Comparison of ENCODE assay signal across 9 mouse cellular contexts in genomic region chr4:119140126-119140525, GRCm38 (mm10). TPM values are rescaled to one million over a fixed set of nuclear protein-coding genes. Genes with fewer than 3 reads are reported as not detected.
DNase-seq lines count a peak whose midpoint lies in the region; ATAC-seq and TF ChIP-seq lines count a peak whose summit lies in the region.
"Had no signal": no experiment of that assay in that cellular context is flagged by ENCODE, and none has a peak within 500 bp of the region (broad histone marks: within the 10 kb centered on the region; RNA-seq: fewer than 3 reads in every experiment).

No protein-coding gene starts in this region.

- no peak for ATAC-seq in limb, embryonic 11.5 days (ENCODE audit: insufficient number of reproducible peaks, low FRiP score, low TSS enrichment, low read depth)
- ATAC-seq in intestine, embryonic 16.5 days, result no peak

- peaks cover 17% of the 10 kb centered on the region; the same call in 1 of the 2 replicates for H3K36me3 ChIP-seq in limb, embryonic 11.5 days (ENCODE audit: control insufficient read depth, insufficient read depth, low read length)
- peaks cover 4% of the 10 kb centered on the region; the same call in 1 of the 2 replicates for H3K36me3 ChIP-seq in splenic B cell, adult 2 months (ENCODE audit: control insufficient read depth, insufficient read depth, low read length, poor library complexity, severe bottlenecking)
- peaks cover 18% of the 10 kb centered on the region for H3K36me3 ChIP-seq in intestine, embryonic 16.5 days (ENCODE audit: control insufficient read depth, insufficient read depth, low read length)

- peak; percentile 82 for TF ChIP-seq CTCF in layer of hippocampus, adult 2 months (conservative IDR thresholded peaks at IDR 0.05)

- H3K4me2 ChIP-seq in limb, embryonic 11.5 days (ENCODE audit: low read depth, severe bottlenecking), result no peak overlapping the region
- H3K4me2 ChIP-seq in intestine, embryonic 16.5 days (ENCODE audit: low read depth, low read length), result no peak overlapping the region
- H3K4me2 ChIP-seq: heart, embryonic 15.5 days had no signal

- no peak overlapping the region for H3K9ac ChIP-seq in limb, embryonic 11.5 days (ENCODE audit: low read length)
- no peak overlapping the region for H3K9ac ChIP-seq in intestine, embryonic 16.5 days (ENCODE audit: low read depth, low read length)
- H3K9ac ChIP-seq: heart, embryonic 15.5 days had no signal

- 0 out of 2 replicates have a peak, but pooled peaks cover 3% of the 10 kb centered on the region for H3K4me1 ChIP-seq in limb, embryonic 11.5 days (ENCODE audit: control insufficient read depth, insufficient read depth, low read length)
- H3K4me1 ChIP-seq in intestine, embryonic 16.5 days (ENCODE audit: control insufficient read depth, insufficient read depth, low read length), result peaks cover 9% of the 10 kb centered on the region; the same call in 1 of the 2 replicates

- H3K4me3 ChIP-seq in layer of hippocampus, adult 2 months, result no peak overlapping the region
- no peak overlapping the region for H3K4me3 ChIP-seq in limb, embryonic 11.5 days (ENCODE audit: low read depth, low read length)
- no peak overlapping the region for H3K4me3 ChIP-seq in intestine, embryonic 16.5 days (ENCODE audit: low read length)
- H3K4me3 ChIP-seq: heart, embryonic 15.5 days had no signal

- DNase-seq in adrenal gland, adult (ENCODE audit: inconsistent age in 2 of 2, low spot score in 1 of 2), result peak; percentile 34 to 73
- no peak for DNase-seq in adrenal gland, adult 8-10 months
- peak in 1 of 2 experiments; percentile 32 for DNase-seq in layer of hippocampus, adult 2 months (ENCODE audit: low spot score in 2 of 2)
- DNase-seq in layer of hippocampus, postnatal 36 days, result no peak
- DNase-seq in c-Kit-positive CD71-positive TER-119-positive erythroid progenitor cells, embryonic 14.5 days (ENCODE audit: low spot score), result peak; percentile 74
- peak; percentile 58 for DNase-seq in limb, embryonic 11.5 days (ENCODE audit: low spot score)
- DNase-seq in splenic B cell, adult 2 months (ENCODE audit: low read depth, low spot score), result peak; percentile 75

- no peak overlapping the region for H3K27ac ChIP-seq in layer of hippocampus, adult 2 months
- H3K27ac ChIP-seq in limb, embryonic 11.5 days (replicated peaks; ENCODE audit: low read depth, low read length), result no peak overlapping the region
- H3K27ac ChIP-seq in intestine, embryonic 16.5 days (ENCODE audit: low read length), result no peak overlapping the region

- no peaks in the 10 kb centered on the region for H3K27me3 ChIP-seq in limb, embryonic 11.5 days (ENCODE audit: control insufficient read depth, insufficient read depth, low read length)
- no peaks in the 10 kb centered on the region for H3K27me3 ChIP-seq in splenic B cell, adult 2 months (ENCODE audit: control insufficient read depth, insufficient read depth, low read length, poor library complexity, severe bottlenecking)
- no peaks in the 10 kb centered on the region for H3K27me3 ChIP-seq in intestine, embryonic 16.5 days (replicated peaks; ENCODE audit: control insufficient read depth, insufficient read depth, low read length)
- H3K27me3 ChIP-seq: heart, embryonic 15.5 days had no signal

- WGBS in limb, embryonic 11.5 days, result 50% methylated on average over 3 of the region's 3 CpGs
- 55% methylated on average over 3 of the region's 3 CpGs for WGBS in intestine, embryonic 16.5 days

- no peaks in the 10 kb centered on the region; the same call in 1 of the 2 replicates for H3K9me3 ChIP-seq in limb, embryonic 11.5 days (ENCODE audit: control insufficient read depth, low read length)
- no peaks in the 10 kb centered on the region for H3K9me3 ChIP-seq in intestine, embryonic 16.5 days (ENCODE audit: control insufficient read depth, low read length)
- H3K9me3 ChIP-seq: heart, embryonic 15.5 days had no signal

RNA-seq across cellular contexts. Expression of gene Slc2a1, which starts 31.6 kb away (rescaled TPM):
- total RNA-seq in adrenal gland, adult 8-10 months (2022), result 10 to 100 TPM; 22.2 to 27.9 (median 26.0) TPM
- 10 to 100 TPM; 94.5 to 96.4 TPM for total RNA-seq in layer of hippocampus, adult 2 months (2021)
- total RNA-seq in layer of hippocampus, postnatal 36 days (2021), result 100 to 1,000 TPM in 1 of 2 experiments, 10 to 100 TPM in 1; 76.1 to 104 TPM
- polyA plus RNA-seq in limb, embryonic 11.5 days (2014; fragmentation: Nextera tagmentation; extraction: Ambion mirVana), result 99.7 and 113 TPM in 2 replicates
- 149 and 156 TPM in 2 replicates for polyA plus RNA-seq in intestine, embryonic 16.5 days (2015; fragmentation: Nextera tagmentation; extraction: Ambion mirVana)

RNA-seq across cellular contexts. Expression of gene Zfp691, which starts 33.9 kb away (rescaled TPM):
- total RNA-seq in adrenal gland, adult 8-10 months (2022), result 10 to 100 TPM; 11.7 to 14.2 (median 12.9) TPM
- 1 to 10 TPM; 6.1 to 6.5 TPM for total RNA-seq in layer of hippocampus, adult 2 months (2021)
- total RNA-seq in layer of hippocampus, postnatal 36 days (2021), result 1 to 10 TPM; 6.7 to 8.2 TPM
- polyA plus RNA-seq in limb, embryonic 11.5 days (2014; fragmentation: Nextera tagmentation; extraction: Ambion mirVana), result 10.0 and 13.7 TPM in 2 replicates
- polyA plus RNA-seq in intestine, embryonic 16.5 days (2015; fragmentation: Nextera tagmentation; extraction: Ambion mirVana), result 4.3 and 5.0 TPM in 2 replicates

RNA-seq across cellular contexts. Expression of gene Ermap, which starts 49.7 kb away (rescaled TPM):
- total RNA-seq in adrenal gland, adult 8-10 months (2022), result under 1 TPM; 0.06 to 0.87 (median 0.39) TPM
- under 1 TPM; 0.32 to 0.44 TPM for total RNA-seq in layer of hippocampus, adult 2 months (2021)
- total RNA-seq in layer of hippocampus, postnatal 36 days (2021), result under 1 TPM; 0.28 to 0.32 TPM
- 6.9 and 8.7 TPM in 2 replicates for polyA plus RNA-seq in limb, embryonic 11.5 days (2014; fragmentation: Nextera tagmentation; extraction: Ambion mirVana)
- 2.4 and 4.7 TPM in 2 replicates for polyA plus RNA-seq in intestine, embryonic 16.5 days (2015; fragmentation: Nextera tagmentation; extraction: Ambion mirVana)

RNA-seq across cellular contexts. Expression of gene Svbp, which starts 55.0 kb away (rescaled TPM):
- 10 to 100 TPM; 15.8 to 25.3 (median 17.1) TPM for total RNA-seq in adrenal gland, adult 8-10 months (2022)
- total RNA-seq in layer of hippocampus, adult 2 months (2021), result 10 to 100 TPM; 13.9 to 16.6 TPM
- 10 to 100 TPM; 16.3 to 19.8 TPM for total RNA-seq in layer of hippocampus, postnatal 36 days (2021)
- 150 and 164 TPM in 2 replicates for polyA plus RNA-seq in limb, embryonic 11.5 days (2014; fragmentation: Nextera tagmentation; extraction: Ambion mirVana)
- polyA plus RNA-seq in intestine, embryonic 16.5 days (2015; fragmentation: Nextera tagmentation; extraction: Ambion mirVana), result 92.4 and 100 TPM in 2 replicates

Comparison
In these comparisons a context has a peak if more than half of its experiments do, and no peak if none do; other contexts are left out.
1. DNase-seq: peak in adrenal gland, adult (2 of 2), c-Kit-positive CD71-positive TER-119-positive erythroid progenitor cells, embryonic 14.5 days (single experiment), limb, embryonic 11.5 days (single experiment) and splenic B cell, adult 2 months (single experiment); none in adrenal gland, adult 8-10 months (single experiment) and layer of hippocampus, postnatal 36 days (0 of 2).